Mouse (Mus musculus) heart, adult 2 months (tissue): Measurements from ENCODE around the gene Hoxb9. TPM values are rescaled to one million over a fixed set of nuclear protein-coding genes. Genes with fewer than 3 reads are reported as not detected.

Experiments
- DNase-seq, 2 experiments: peaks; one replicate each; pipeline ENCODE4 v3.0.0; 2021
- H3K27ac ChIP-seq: fragments of 200-600 bp; 2 replicates; pipeline ENCODE4 v1.8.1; 2022
- H3K27me3 ChIP-seq: fragments of 200-500 bp; 2 replicates; pipeline ENCODE4 v1.6.1; 2012; ENCODE audit warnings: mild to moderate bottlenecking, low read length, inconsistent platforms, mixed read lengths; ENCODE audit not compliant: control insufficient read depth, insufficient read depth
- H3K36me3 ChIP-seq: fragments of 200-500 bp; 2 replicates; pipeline ENCODE4 v1.6.1; 2012; ENCODE audit warnings: low read length, inconsistent platforms; ENCODE audit not compliant: control insufficient read depth, insufficient read depth
- H3K4me1 ChIP-seq: fragments of 200-500 bp; 2 replicates; pipeline ENCODE4 v1.6.1; 2011; ENCODE audit warnings: low read length; ENCODE audit not compliant: control insufficient read depth, insufficient read depth
- H3K4me3 ChIP-seq: fragments of 200-600 bp; 2 replicates; pipeline ENCODE4 v1.8.1; 2022
- H3K79me2 ChIP-seq: fragments of 200-500 bp; replicated peaks from 2 replicates; pipeline ENCODE4 v1.6.1; 2012; ENCODE audit warnings: mild to moderate bottlenecking, inconsistent platforms, low read length, moderate library complexity, mixed read lengths; ENCODE audit not compliant: control insufficient read depth, insufficient read depth
- H3K9ac ChIP-seq: fragments of 200-500 bp; 2 replicates; pipeline ENCODE4 v1.6.1; 2012; ENCODE audit warnings: low read depth, mild to moderate bottlenecking, control low read depth, inconsistent platforms, low read length, mixed read lengths
- CTCF ChIP-seq: fragments of 200-600 bp; IDR thresholded peaks from 2 replicates; pipeline ENCODE4 v1.8.1; 2022; ENCODE audit warnings: antibody characterized with exemption, mild to moderate bottlenecking, moderate library complexity
- EP300 ChIP-seq: fragments of 200-500 bp; IDR thresholded peaks from 2 replicates; pipeline ENCODE4 v1.6.1; 2011; ENCODE audit warnings: low read depth, low read length, control low read depth; ENCODE audit not compliant: insufficient read depth
- POLR2A ChIP-seq: fragments of 200-500 bp; IDR thresholded peaks from 2 replicates; pipeline ENCODE4 v1.6.1; 2011; ENCODE audit warnings: mild to moderate bottlenecking, low read depth, low read length, control low read depth; ENCODE audit not compliant: insufficient read depth
- WGBS: fragments of 180-500 bp; shearing (Covaris S2); methylation state at CpG from one replicate; pipeline ENCODE4 v1.1.7; 2018; 5-methylcytosine and 5-hydroxymethylcytosine counted together
- intact Hi-C: fragments of 180-260 bp; cut with DNase I; formaldehyde crosslinking; loops from one replicate; pipeline ENCODE4 v1.15.1; 2025
- polyA plus RNA-seq: library from polyadenylated mRNA; depleted of rRNA; stranded (reverse); fragments of >200 nt; gene quantifications from 2 replicates; pipeline ENCODE4 v1.2.3, GENCODE M21; 2012
- total RNA-seq, 2 experiments: library from RNA; stranded (reverse); gene quantifications; 2 replicates each; pipeline ENCODE4 v1.2.3; 2021

Hoxb9 gene
- total and polyA plus RNA-seq, 3 experiments = not detected

DNA sequence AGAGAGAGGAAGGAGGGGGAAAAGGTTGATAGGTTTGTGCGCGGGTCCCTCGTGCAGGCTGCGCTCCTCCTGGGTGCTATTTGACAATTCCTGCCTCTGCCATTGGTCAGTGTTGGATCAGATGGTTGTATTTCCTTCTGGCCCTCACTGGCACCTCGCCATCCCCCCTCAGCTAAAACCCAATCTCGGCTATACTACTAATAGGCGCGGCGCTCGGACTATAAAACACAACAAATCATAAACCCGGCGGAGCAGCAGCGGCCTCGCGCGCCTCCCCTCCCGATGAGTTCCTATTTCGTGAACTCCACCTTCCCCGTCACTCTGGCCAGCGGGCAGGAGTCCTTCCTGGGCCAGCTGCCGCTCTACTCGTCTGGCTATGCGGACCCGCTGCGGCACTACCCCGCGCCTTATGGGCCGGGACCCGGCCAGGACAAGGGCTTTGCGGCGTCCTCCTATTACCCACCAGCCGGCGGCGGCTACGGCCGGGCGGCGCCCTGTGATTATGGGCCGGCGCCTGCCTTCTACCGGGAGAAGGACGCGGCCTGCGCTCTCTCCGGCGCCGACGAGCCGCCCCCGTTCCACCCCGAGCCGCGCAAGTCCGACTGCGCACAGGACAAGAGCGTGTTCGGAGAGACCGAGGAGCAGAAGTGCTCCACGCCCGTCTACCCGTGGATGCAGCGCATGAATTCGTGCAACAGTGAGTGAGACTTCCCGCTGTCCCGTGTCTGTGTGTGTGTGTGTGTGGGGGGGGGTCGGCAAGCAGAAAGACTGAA is 27.8 kb downstream of the Hoxb9 start:
- Histone ChIP-seq H3K4me1 (no peaks in the 10 kb centered on the region), H3K27me3 (peaks cover 55% of the 10 kb centered on the region), H3K79me2 (no peaks in the 10 kb centered on the region), H3K4me3 (peak overlapping the region; percentile 38; the same call in 1 of the 2 replicates), H3K36me3 (no peaks in the 10 kb centered on the region), H3K9ac (no peak overlapping the region), H3K27ac (no peak overlapping the region)
- TF ChIP-seq EP300 (no peak), POLR2A (no peak), CTCF (no peak)
- WGBS = 2% methylated on average over 66 of the region's 66 CpGs
- intact Hi-C loops = no loop called here
- DNase-seq = peak in 1 of 2 experiments; percentile 45

DNA sequence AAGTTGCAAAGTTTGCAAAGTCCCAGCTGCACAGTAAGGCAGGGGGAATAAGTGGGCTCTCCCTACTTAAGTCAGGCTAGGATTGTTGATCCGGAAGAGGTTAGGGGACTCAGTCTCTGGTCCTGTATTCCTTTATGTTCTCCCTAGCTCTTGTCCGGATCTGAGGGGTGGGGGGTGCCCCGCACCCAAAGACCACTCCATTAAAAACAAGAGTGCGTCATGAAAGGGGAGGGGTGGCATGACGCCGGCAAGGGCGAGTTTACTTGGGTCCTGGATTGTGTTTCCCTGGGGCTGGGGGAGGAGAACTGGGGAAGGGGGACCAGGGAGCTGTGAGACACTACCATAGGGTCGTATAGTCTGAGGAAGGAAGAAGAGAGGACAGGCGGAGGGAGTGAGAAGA is 28.5 kb downstream of the Hoxb9 start:
- Histone ChIP-seq H3K79me2 (no peaks in the 10 kb centered on the region), H3K27me3 (peaks cover 55% of the 10 kb centered on the region), H3K4me3 (no peak overlapping the region), H3K36me3 (no peaks in the 10 kb centered on the region), H3K4me1 (no peaks in the 10 kb centered on the region), H3K9ac (no peak overlapping the region), H3K27ac (no peak overlapping the region)
- WGBS = 6% methylated on average over 9 of the region's 9 CpGs
- intact Hi-C loops = loop anchor here (5.0 kb wide), 2 partner anchors 238 to 253 kb away; no protein-coding TSS in a partner anchor
- no peak for DNase-seq
- TF ChIP-seq CTCF (no peak), POLR2A (no peak), EP300 (no peak)

- intact Hi-C loops = loop anchor here (5.0 kb wide), 2 partner anchors 237 to 252 kb away; no protein-coding TSS in a partner anchor
Measured at GRCm38 (mm10) chr11:96300354-96301063, 29.3 kb downstream of the Hoxb9 start.

DNA sequence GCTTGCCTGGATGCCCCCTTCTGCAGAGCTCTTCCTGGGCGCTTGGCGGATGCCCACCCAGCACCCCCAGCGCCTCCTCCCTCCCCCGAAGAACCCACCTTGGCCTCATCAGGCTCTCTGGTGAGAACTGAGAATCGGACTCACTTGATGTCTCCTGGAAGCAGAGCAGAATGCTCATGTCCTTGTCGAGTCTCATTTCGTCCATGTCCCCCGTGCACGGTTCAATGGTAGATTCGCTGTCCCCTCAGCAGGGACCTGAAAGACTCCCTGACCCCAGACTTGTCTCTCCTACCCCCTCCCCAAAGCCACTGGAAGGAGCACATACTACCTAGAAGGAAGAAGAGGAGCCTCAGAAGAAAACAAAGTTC is 29.8 kb downstream of the Hoxb9 start:
- Histone ChIP-seq H3K27me3 (peaks cover 50% of the 10 kb centered on the region), H3K4me1 (no peaks in the 10 kb centered on the region), H3K9ac (no peak overlapping the region), H3K79me2 (no peaks in the 10 kb centered on the region), H3K4me3 (no peak overlapping the region), H3K27ac (no peak overlapping the region), H3K36me3 (no peaks in the 10 kb centered on the region)
- 15% methylated on average over 10 of the region's 10 CpGs for WGBS
- DNase-seq = no peak
- intact Hi-C loops = loop anchor here (5.0 kb wide), 2 partner anchors 236 to 251 kb away; no protein-coding TSS in a partner anchor
- TF ChIP-seq CTCF (no peak), EP300 (no peak), POLR2A (no peak)

More at GRCm38 (mm10) chr11:96300354-96301063, 29.3 kb downstream of the Hoxb9 start:
- Histone ChIP-seq H3K4me1 (no peaks in the 10 kb centered on the region), H3K27me3 (peaks cover 54% of the 10 kb centered on the region), H3K4me3 (no peak overlapping the region), H3K9ac (no peak overlapping the region), H3K79me2 (no peaks in the 10 kb centered on the region), H3K36me3 (no peaks in the 10 kb centered on the region), H3K27ac (no peak overlapping the region)
- 3% methylated on average over 35 of the region's 35 CpGs for WGBS
- no peak for DNase-seq
- TF ChIP-seq POLR2A (no peak), EP300 (no peak), CTCF (no peak)

DNA sequence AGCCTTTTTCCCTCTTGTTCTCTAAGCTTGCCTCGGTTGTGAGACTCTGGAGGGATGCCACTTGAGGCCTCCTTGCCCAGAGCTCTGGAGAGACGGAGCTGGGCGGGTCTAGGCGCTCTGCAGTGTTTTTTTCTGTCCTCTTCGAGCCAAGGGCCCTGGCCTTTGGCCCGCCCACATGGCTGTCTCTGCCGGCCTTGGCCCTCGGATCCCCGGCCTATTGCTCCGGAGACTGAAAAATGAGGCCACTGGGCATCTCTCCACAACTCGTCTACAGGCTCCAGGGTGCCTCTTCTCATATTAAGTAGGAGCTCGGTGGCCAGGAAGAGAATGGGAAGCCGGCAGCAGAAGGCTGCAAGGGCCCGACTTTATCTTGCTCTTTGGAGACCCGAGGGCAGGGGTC is 30.6 kb downstream of the Hoxb9 start:
- TF ChIP-seq POLR2A = no peak
- no peak for TF ChIP-seq CTCF
- no peak for TF ChIP-seq EP300
- Histone ChIP-seq H3K27ac (no peak overlapping the region), H3K4me3 (no peak overlapping the region), H3K4me1 (no peaks in the 10 kb centered on the region), H3K27me3 (peaks cover 48% of the 10 kb centered on the region), H3K79me2 (no peaks in the 10 kb centered on the region), H3K36me3 (no peaks in the 10 kb centered on the region), H3K9ac (no peak overlapping the region)
- no peak for DNase-seq
- WGBS = 14% methylated on average over 15 of the region's 15 CpGs
- intact Hi-C loops = loop anchor here (5.0 kb wide), 2 partner anchors 235 to 250 kb away; no protein-coding TSS in a partner anchor

- Histone ChIP-seq H3K4me3 (no peak overlapping the region), H3K9ac (no peak overlapping the region), H3K79me2 (no peaks in the 10 kb centered on the region), H3K4me1 (no peaks in the 10 kb centered on the region), H3K27me3 (peaks cover 43% of the 10 kb centered on the region), H3K27ac (no peak overlapping the region), H3K36me3 (no peaks in the 10 kb centered on the region)
- intact Hi-C loops = loop anchor here (1.0 to 5.0 kb wide), 3 partner anchors 105 to 250 kb away; no protein-coding TSS in a partner anchor
- TF ChIP-seq EP300 (no peak), POLR2A (no peak)
- WGBS = 22% methylated on average over 23 of the region's 23 CpGs
- no peak for DNase-seq
Measured at GRCm38 (mm10) chr11:96302381-96303150, 31.3 kb downstream of the Hoxb9 start.
